Mouse (Mus musculus): ENCODE measurements at regions not wholly inside any gene's neighbourhood (a gene's known extent, or its start where the extent isn't known, plus 50 kb on each side); places are given as distances from the start of the nearest gene placed in this dataset.
"Not testable (repeated sequence)": the region's sequence is repeated elsewhere in the genome, so short reads cannot be mapped to it uniquely, and the experiment has no call there.

- Histone ChIP-seq H3K4me3 (no peak overlapping the region), H3K9me3 (no peaks in the 10 kb centered on the region), H3K27me3 (no peaks in the 10 kb centered on the region), H3K27ac (no peak overlapping the region), H3K4me1 (0 out of 2 replicates have a peak, but pooled peaks cover 4% of the 10 kb centered on the region), H3K36me3 (no peaks in the 10 kb centered on the region), H3K9ac (no peak overlapping the region), H3K4me2 (replicated peaks) (no peak overlapping the region)
- ATAC-seq (ENCODE audit: low FRiP score, low read depth), result no peak
- WGBS, result 78% methylated on average over 10 of the region's 10 CpGs
Measured at GRCm38 (mm10) chr8:126864314-126864948, 81.2 kb downstream of the Tomm20 start.

DNA sequence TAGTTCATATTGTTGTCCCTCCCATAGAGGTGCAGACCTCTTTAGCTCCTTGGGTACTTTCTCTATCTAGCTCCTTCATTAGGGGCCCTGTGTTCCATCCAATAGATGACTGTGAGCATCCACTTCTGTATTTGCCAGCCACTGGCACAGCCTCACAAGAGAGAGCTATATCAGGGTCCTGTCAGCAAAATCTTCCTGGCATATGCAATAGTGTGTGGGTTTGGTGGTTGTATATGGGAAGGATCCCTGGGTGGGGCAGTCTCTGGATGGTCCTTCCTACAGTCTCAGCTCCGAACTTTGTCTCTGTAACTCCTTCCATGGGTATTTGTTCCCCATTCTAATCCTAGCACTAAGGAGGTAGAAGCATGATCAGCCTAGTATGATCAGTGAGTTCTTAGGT lies 82.0 kb downstream of the Tomm20 start:
- not testable (repeated sequence) for H3K4me2 ChIP-seq (replicated peaks); H3K27ac ChIP-seq; H3K27me3 ChIP-seq; H3K9ac ChIP-seq; H3K36me3 ChIP-seq; H3K4me3 ChIP-seq; H3K4me1 ChIP-seq; ATAC-seq (ENCODE audit: low FRiP score, low read depth); H3K9me3 ChIP-seq
- WGBS, result 86% methylated on average over 1 of the region's 1 CpGs

DNA sequence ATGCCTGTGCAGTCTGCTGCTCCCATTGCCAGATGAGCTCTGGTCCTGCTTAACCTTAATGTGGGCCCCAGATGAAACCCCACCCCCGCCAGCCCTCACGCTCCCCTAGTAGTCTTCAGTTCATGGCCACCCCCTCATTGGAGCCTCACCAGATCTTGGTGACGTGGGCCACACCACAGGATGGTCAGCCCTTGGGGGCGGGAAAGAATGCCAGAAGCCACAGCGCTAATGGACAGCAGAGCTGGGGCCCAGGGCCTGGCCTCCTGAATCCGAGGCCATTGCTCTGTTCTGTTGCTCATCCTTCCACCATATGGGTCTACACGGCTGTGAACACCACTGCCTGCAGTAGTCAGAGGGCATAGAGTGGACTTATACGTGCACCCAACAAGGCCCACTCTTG lies 83.9 kb downstream of the Tomm20 start:
- Histone ChIP-seq H3K27me3 (no peaks in the 10 kb centered on the region), H3K36me3 (no peaks in the 10 kb centered on the region), H3K4me1 (0 out of 2 replicates have a peak, but pooled peaks cover 4% of the 10 kb centered on the region), H3K9ac (no peak overlapping the region), H3K4me3 (no peak overlapping the region), H3K4me2 (replicated peaks) (no peak overlapping the region), H3K27ac (no peak overlapping the region), H3K9me3 (peaks cover 5% of the 10 kb centered on the region; the same call in 1 of the 2 replicates)
- ATAC-seq (ENCODE audit: low FRiP score, low read depth), result no peak
- WGBS, result 86% methylated on average over 8 of the region's 8 CpGs

- H3K27me3 ChIP-seq, result no peaks in the 10 kb centered on the region
- H3K27ac ChIP-seq, result no peak overlapping the region
- no peak overlapping the region for H3K4me3 ChIP-seq
- no peak overlapping the region for H3K9ac ChIP-seq
- no peaks in the 10 kb centered on the region for H3K36me3 ChIP-seq
- WGBS, result 92% methylated on average over 7 of the region's 7 CpGs
- 0 out of 2 replicates have a peak, but pooled peaks cover 4% of the 10 kb centered on the region for H3K4me1 ChIP-seq
- H3K9me3 ChIP-seq, result peaks cover 5% of the 10 kb centered on the region; the same call in 1 of the 2 replicates
- ATAC-seq (ENCODE audit: low FRiP score, low read depth), result no peak
- no peak overlapping the region for H3K4me2 ChIP-seq (replicated peaks)
Measured at GRCm38 (mm10) chr8:126860630-126861029, 85.0 kb downstream of the Tomm20 start.

DNA sequence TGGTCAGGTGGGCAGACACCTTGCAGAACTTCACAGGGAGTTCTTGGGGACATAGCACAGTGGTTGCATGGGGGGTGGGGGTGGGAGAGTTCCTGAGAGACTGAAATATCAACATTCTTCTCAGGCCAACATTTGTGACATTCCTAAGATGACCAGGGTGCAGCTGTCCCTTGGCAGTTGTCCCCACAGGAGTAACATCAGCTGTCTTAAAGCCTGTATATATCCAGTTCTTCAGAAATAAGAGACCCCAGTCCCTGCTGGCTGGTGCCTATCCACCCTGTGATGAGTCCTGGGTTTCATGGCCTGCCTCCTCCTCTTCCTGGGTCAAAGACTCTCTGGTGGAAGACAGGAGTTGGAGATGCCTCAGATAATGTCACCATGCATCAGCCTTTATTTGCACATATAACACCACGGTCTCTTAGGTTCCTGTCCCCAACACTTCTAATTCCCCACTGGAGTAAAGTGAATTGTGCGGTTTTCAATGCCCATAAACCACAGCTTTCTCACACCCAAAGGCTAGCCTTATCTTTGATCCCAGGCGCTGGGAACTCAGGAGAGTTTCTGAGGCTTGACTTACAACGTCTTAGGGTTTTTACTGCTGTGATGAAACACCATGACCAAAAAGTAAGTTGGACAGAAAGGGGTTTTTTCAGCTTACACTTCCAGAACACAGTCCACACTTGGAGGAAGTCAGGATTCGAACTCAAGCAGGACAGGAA lies 85.8 kb downstream of the Tomm20 start:
- WGBS, result 80% methylated on average over 5 of the region's 5 CpGs
- no peaks in the 10 kb centered on the region for H3K27me3 ChIP-seq
- ATAC-seq (ENCODE audit: low FRiP score, low read depth), result peak; percentile 51; the same call in 1 of the 2 replicates

GRCm38 (mm10) chr8:126857307-126858203 lies 88.1 kb downstream of the Tomm20 start:
- Histone ChIP-seq H3K36me3 (no peaks in the 10 kb centered on the region), H3K9ac (no peak overlapping the region), H3K4me3 (no peak overlapping the region), H3K9me3 (peaks cover 5% of the 10 kb centered on the region; the same call in 1 of the 2 replicates), H3K27ac (no peak overlapping the region), H3K4me2 (replicated peaks) (no peak overlapping the region), H3K27me3 (no peaks in the 10 kb centered on the region), H3K4me1 (peaks cover 8% of the 10 kb centered on the region)
- 81% methylated on average over 13 of the region's 13 CpGs for WGBS
- ATAC-seq (ENCODE audit: low FRiP score, low read depth), result no peak

More for the DNA sequence above, 85.8 kb downstream of the Tomm20 start:
- Histone ChIP-seq H3K9me3 (peaks cover 5% of the 10 kb centered on the region; the same call in 1 of the 2 replicates), H3K36me3 (no peaks in the 10 kb centered on the region), H3K27ac (no peak overlapping the region), H3K9ac (no peak overlapping the region), H3K4me3 (no peak overlapping the region), H3K4me1 (0 out of 2 replicates have a peak, but pooled peaks cover 4% of the 10 kb centered on the region), H3K4me2 (replicated peaks) (no peak overlapping the region)

DNA sequence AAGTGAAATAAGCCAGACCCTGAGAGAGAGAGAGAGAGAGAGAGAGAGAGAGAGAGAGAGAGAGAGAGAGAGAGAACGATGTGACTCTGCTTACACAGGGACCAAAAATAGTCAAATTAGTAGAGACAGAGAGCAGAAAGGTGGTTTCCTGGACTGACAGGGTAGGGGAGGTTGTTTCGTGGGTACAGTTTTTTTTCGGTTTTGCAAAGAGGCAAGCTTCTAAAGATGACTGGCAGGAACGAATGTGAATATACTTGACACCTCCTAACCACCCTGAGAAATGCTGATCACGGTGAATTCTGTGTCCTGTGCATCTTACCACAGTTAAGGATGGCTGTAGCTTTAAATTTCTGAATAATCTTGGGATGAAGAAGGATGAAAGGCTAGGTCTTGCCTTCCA lies 89.7 kb downstream of the Tomm20 start:
- H3K4me1 ChIP-seq, result peaks cover 8% of the 10 kb centered on the region
- no peak for ATAC-seq (ENCODE audit: low FRiP score, low read depth)
- no peak overlapping the region for H3K4me3 ChIP-seq
- H3K4me2 ChIP-seq (replicated peaks), result no peak overlapping the region
- no peak overlapping the region for H3K27ac ChIP-seq
- WGBS, result 76% methylated on average over 5 of the region's 5 CpGs
- H3K36me3 ChIP-seq, result no peaks in the 10 kb centered on the region
- H3K9me3 ChIP-seq, result peaks cover 5% of the 10 kb centered on the region; the same call in 1 of the 2 replicates
- no peaks in the 10 kb centered on the region for H3K27me3 ChIP-seq
- no peak overlapping the region for H3K9ac ChIP-seq

- H3K36me3 ChIP-seq, result no peaks in the 10 kb centered on the region
- no peak overlapping the region for H3K27ac ChIP-seq
- peaks cover 5% of the 10 kb centered on the region; the same call in 1 of the 2 replicates for H3K9me3 ChIP-seq
- no peaks in the 10 kb centered on the region for H3K27me3 ChIP-seq
- no peak overlapping the region for H3K9ac ChIP-seq
- no peak for ATAC-seq (ENCODE audit: low FRiP score, low read depth)
- peaks cover 8% of the 10 kb centered on the region for H3K4me1 ChIP-seq
- no peak overlapping the region for H3K4me2 ChIP-seq (replicated peaks)
- WGBS, result 89% methylated on average over 2 of the region's 2 CpGs
- H3K4me3 ChIP-seq, result no peak overlapping the region
Measured at GRCm38 (mm10) chr8:126855056-126855609, 90.5 kb downstream of the Tomm20 start.

DNA sequence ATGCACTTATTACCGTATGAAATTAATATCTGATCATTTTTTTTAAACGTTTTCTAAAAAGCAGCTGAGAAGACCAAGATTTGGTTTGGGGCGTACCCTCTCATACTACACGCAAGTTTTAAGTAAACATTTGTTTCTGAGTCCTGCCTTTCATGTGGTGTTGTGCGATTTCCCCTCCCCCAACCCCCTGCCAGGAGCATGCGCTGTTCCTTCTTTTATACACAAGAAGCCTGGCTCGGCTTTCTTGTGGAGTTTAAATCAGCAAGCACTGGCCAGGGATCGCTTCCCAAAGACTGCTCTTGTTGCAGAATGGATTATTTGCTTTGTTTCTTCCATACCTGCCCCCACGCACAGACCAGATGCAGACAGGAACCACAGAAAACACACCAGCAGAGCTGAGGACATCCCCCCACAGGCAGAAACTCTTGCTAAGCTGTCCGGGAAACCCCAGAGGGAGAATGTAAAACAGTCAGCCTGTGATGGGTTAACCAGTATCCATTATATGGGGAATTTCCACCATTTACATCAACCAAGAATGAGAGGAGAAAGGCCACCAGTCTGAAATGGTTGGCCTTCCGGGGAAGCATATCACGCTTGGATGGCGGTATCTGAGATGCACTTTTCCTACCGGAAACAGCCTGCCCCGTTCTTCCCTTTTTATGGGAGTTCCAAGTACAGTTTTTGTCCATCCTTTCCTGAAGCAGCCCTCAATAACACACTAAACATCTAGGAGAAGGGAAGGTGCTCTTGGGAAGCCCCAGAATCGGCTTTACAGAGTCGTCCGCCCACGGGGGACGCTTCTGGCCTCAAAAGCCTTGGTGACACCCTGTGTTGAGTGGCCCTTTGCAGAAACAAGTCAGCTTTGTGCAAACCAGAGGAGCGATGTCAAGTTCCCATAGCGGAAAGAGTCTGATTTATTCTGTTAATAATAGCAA lies 91.3 kb downstream of the Tomm20 start:
- H3K4me1 ChIP-seq, result peaks cover 8% of the 10 kb centered on the region
- no peak for ATAC-seq (ENCODE audit: low FRiP score, low read depth)
- no peak overlapping the region for H3K4me2 ChIP-seq (replicated peaks)
- no peaks in the 10 kb centered on the region for H3K27me3 ChIP-seq
- H3K4me3 ChIP-seq, result no peak overlapping the region
- H3K9ac ChIP-seq, result no peak overlapping the region
- H3K27ac ChIP-seq, result no peak overlapping the region
- peaks cover 5% of the 10 kb centered on the region; the same call in 1 of the 2 replicates for H3K9me3 ChIP-seq
- no peaks in the 10 kb centered on the region for H3K36me3 ChIP-seq
- WGBS, result 74% methylated on average over 22 of the region's 22 CpGs

DNA sequence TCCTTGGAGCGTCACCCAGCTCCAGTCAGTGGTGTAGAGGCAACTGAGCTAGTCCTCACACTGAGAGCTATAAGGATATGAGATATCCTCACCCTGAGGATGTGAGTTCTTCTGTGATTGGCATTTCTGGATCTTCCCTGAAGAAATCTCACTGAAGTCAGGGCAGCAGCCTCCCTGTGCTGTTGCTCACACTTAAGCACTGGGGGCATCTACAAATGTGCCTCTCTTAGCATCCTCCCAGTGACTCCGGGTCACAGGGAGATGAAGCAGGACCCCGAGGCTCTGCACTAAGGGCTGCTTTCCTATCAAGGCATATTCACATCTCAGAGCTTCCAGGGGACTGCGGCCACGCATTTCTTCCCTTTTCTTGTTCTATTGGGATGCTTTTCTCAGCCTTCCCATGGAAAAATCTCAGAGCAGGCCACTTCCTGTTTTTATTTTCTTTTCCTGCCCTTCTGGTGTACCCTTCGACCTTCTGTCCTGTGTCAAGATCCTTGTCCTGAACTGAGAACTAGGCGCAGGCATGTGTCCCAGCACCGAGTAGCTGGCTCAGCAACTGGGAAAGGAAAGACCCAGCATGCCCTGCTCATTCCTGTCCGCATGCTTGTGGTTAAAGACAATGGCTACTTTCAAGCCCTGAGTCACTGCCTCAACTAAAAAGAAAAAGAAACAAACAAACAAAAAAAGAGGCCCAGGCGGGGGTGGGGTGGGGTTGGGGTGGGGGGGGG lies 92.8 kb downstream of the Tomm20 start:
- no peak overlapping the region for H3K4me3 ChIP-seq
- ATAC-seq (ENCODE audit: low FRiP score, low read depth), result no peak
- H3K36me3 ChIP-seq, result no peaks in the 10 kb centered on the region
- H3K4me1 ChIP-seq, result peaks cover 8% of the 10 kb centered on the region
- 67% methylated on average over 10 of the region's 10 CpGs for WGBS
- H3K27ac ChIP-seq, result peak overlapping the region; percentile 22; the same call in 1 of the 2 replicates
- H3K9me3 ChIP-seq, result no peaks in the 10 kb centered on the region
- H3K27me3 ChIP-seq, result no peaks in the 10 kb centered on the region
- no peak overlapping the region for H3K4me2 ChIP-seq (replicated peaks)
- H3K9ac ChIP-seq, result no peak overlapping the region
